Comparison of ENCODE assay signal across 8 mouse cellular contexts in genomic region chr1:74332930-74333329, GRCm38 (mm10). TPM values are rescaled to one million over a fixed set of nuclear protein-coding genes. Genes with fewer than 3 reads are reported as not detected.
DNase-seq lines count a peak whose midpoint lies in the region; TF ChIP-seq lines count a peak whose summit lies in the region.

No protein-coding gene starts in this region.

- H3K9ac ChIP-seq in liver, adult 2 months (ENCODE audit: low read depth, low read length): peak overlapping the region; percentile 82

- no peaks in the 10 kb centered on the region for H3K27me3 ChIP-seq in liver, adult 2 months (ENCODE audit: control insufficient read depth, insufficient read depth, low read length)
- no peaks in the 10 kb centered on the region for H3K27me3 ChIP-seq in hindbrain, embryonic 10.5 days (ENCODE audit: insufficient read depth, poor library complexity, severe bottlenecking)

- peak; percentile 74 for DNase-seq in liver, adult 2 months (ENCODE audit: extremely low read depth, low read depth, low spot score)
- no peak for DNase-seq in liver
- no peak for DNase-seq in hindbrain, embryonic 10.5 days (ENCODE audit: low spot score)
- DNase-seq in ovary, postnatal 10 days (ENCODE audit: low spot score): no peak
- no peak for DNase-seq in thymus, postnatal 10 days (ENCODE audit: low spot score in 2 of 2)
- no peak for DNase-seq in lung, postnatal 10 days

- H3K79me2 ChIP-seq in liver, adult 2 months (ENCODE audit: control insufficient read depth, insufficient read depth, low read length): peaks cover 13% of the 10 kb centered on the region; the same call in 1 of the 2 replicates
- no peaks in the 10 kb centered on the region for H3K79me2 ChIP-seq in macrophage (ENCODE audit: inconsistent target)

- 3% methylated on average over 9 of the region's 9 CpGs for WGBS in liver, adult 2 months
- 6% methylated on average over 9 of the region's 9 CpGs for WGBS in hindbrain, embryonic 10.5 days
- 27% methylated on average over 9 of the region's 9 CpGs for WGBS in macrophage (ENCODE audit: missing documents)

- peak overlapping the region; percentile 80 for H3K27ac ChIP-seq in liver, adult 2 months (replicated peaks; ENCODE audit: insufficient read depth, low read depth, low read length)
- peak overlapping the region; percentile 60 for H3K27ac ChIP-seq in cortical plate, adult 2 months (ENCODE audit: insufficient read depth, low read length)
- H3K27ac ChIP-seq in hindbrain, embryonic 10.5 days: peak overlapping the region; percentile 86
- H3K27ac ChIP-seq in macrophage: no peak overlapping the region

- peaks cover 30% of the 10 kb centered on the region for H3K4me1 ChIP-seq in liver, adult 2 months (ENCODE audit: control insufficient read depth, insufficient read depth, low read length)
- peaks cover 5% of the 10 kb centered on the region; the same call in 1 of the 2 replicates for H3K4me1 ChIP-seq in cortical plate, adult 2 months (ENCODE audit: control insufficient read depth, insufficient read depth, low read length)
- H3K4me1 ChIP-seq in hindbrain, embryonic 10.5 days (replicated peaks): peaks cover 40% of the 10 kb centered on the region

- no peaks in the 10 kb centered on the region for H3K9me3 ChIP-seq in hindbrain, embryonic 10.5 days

- TF ChIP-seq POLR2A in liver, adult 2 months (IDR thresholded peaks at IDR 0.05; ENCODE audit: extremely low read depth, insufficient read depth, low read length): no peak
- TF ChIP-seq POLR2A in cortical plate, adult 2 months (IDR thresholded peaks at IDR 0.05; ENCODE audit: extremely low read depth, insufficient read depth, low read length): no peak

- no peak for TF ChIP-seq CTCF in liver, adult 2 months (IDR thresholded peaks at IDR 0.05; ENCODE audit: low read depth, low read length)
- no peak for TF ChIP-seq CTCF in cortical plate, adult 2 months (IDR thresholded peaks at IDR 0.05; ENCODE audit: extremely low read depth, insufficient read depth, low read length)

- peak overlapping the region; percentile 85 for H3K4me3 ChIP-seq in liver, adult 2 months (ENCODE audit: insufficient read depth, low read depth, low read length)
- peak overlapping the region; percentile 57 for H3K4me3 ChIP-seq in cortical plate, adult 2 months (ENCODE audit: insufficient read depth, low read length)
- H3K4me3 ChIP-seq in hindbrain, embryonic 10.5 days: peak overlapping the region; percentile 65
- H3K4me3 ChIP-seq in macrophage (ENCODE audit: inconsistent target): peak overlapping the region; percentile 31; the same call in 1 of the 2 replicates

- H3K36me3 ChIP-seq in liver, adult 2 months (ENCODE audit: control insufficient read depth, insufficient read depth, low read length): no peaks in the 10 kb centered on the region
- H3K36me3 ChIP-seq in hindbrain, embryonic 10.5 days: peaks cover 8% of the 10 kb centered on the region; the same call in 1 of the 2 replicates
- H3K36me3 ChIP-seq in macrophage (ENCODE audit: inconsistent target): no peaks in the 10 kb centered on the region

RNA-seq across cellular contexts. Expression of gene Tmbim1, which starts 27.5 kb away (rescaled TPM):
- total RNA-seq in liver, adult 2 months (2014; rRNA removed): 26.1 and 31.5 TPM in 2 replicates
- polyA plus RNA-seq in liver, adult 2 months (2012; rRNA removed): 89.8 and 101 TPM in 2 replicates
- 35.5 and 46.0 TPM in 2 replicates for polyA plus RNA-seq in cortical plate, adult 2 months (2012; rRNA removed)
- 11.6 and 12.6 TPM in 2 replicates for polyA plus RNA-seq in hindbrain, embryonic 10.5 days (2016; fragmentation: Nextera tagmentation; extraction: Ambion mirVana)
- 100 to 1,000 TPM in 4 of 26 experiments, 10 to 100 TPM in 22; 17.8 to 135 (median 35.5) TPM for total RNA-seq in macrophage (2018; cell fraction: chromatin; rRNA removed)
- 10 to 100 TPM; 25.9 to 77.3 (median 42.7) TPM for total RNA-seq in macrophage (2018; cell fraction: cytosol; rRNA removed)
- 100 to 1,000 TPM in 2 of 26 experiments, 10 to 100 TPM in 24; 22.2 to 128 (median 38.8) TPM for total RNA-seq in macrophage (2018; cell fraction: nucleus; rRNA removed)
- 46.8 to 61.2 TPM (median 52.2 TPM) in 3 replicates for polyA plus RNA-seq in macrophage (2018)

RNA-seq across cellular contexts. Expression of gene Catip, which starts 29.0 kb away (rescaled TPM):
- 0.09 TPM in 1 of 2 replicates, not detected in the other for total RNA-seq in liver, adult 2 months (2014; rRNA removed)
- 0.09 TPM in 1 of 2 replicates, not detected in the other for polyA plus RNA-seq in liver, adult 2 months (2012; rRNA removed)
- 4.6 and 5.1 TPM in 2 replicates for polyA plus RNA-seq in cortical plate, adult 2 months (2012; rRNA removed)
- polyA plus RNA-seq in hindbrain, embryonic 10.5 days (2016; fragmentation: Nextera tagmentation; extraction: Ambion mirVana): 0.37 and 1.4 TPM in 2 replicates
- 1 to 10 TPM in 1 of 26 experiments, under 1 TPM in 6, not detected in 19; 0.31 to 1.3 (median 0.81) TPM for total RNA-seq in macrophage (2018; cell fraction: chromatin; rRNA removed)
- total RNA-seq in macrophage (2018; cell fraction: cytosol; rRNA removed): under 1 TPM; 0.03 to 0.68 (median 0.14) TPM
- total RNA-seq in macrophage (2018; cell fraction: nucleus; rRNA removed): 1 to 10 TPM in 6 of 26 experiments, under 1 TPM in 12, not detected in 8; 0.29 to 1.7 (median 0.84) TPM
- 0.19 to 0.80 TPM (median 0.30 TPM) in 3 replicates for polyA plus RNA-seq in macrophage (2018)

RNA-seq across cellular contexts. Expression of gene Slc11a1, which starts 42.1 kb away (rescaled TPM):
- total RNA-seq in liver, adult 2 months (2014; rRNA removed): 17.5 and 23.4 TPM in 2 replicates
- polyA plus RNA-seq in liver, adult 2 months (2012; rRNA removed): 10.8 and 21.4 TPM in 2 replicates
- 7.6 and 8.9 TPM in 2 replicates for polyA plus RNA-seq in cortical plate, adult 2 months (2012; rRNA removed)
- polyA plus RNA-seq in hindbrain, embryonic 10.5 days (2016; fragmentation: Nextera tagmentation; extraction: Ambion mirVana): 1.8 and 3.0 TPM in 2 replicates
- 100 to 1,000 TPM in 25 of 26 experiments, 10 to 100 TPM in 1; 65.4 to 694 (median 454) TPM for total RNA-seq in macrophage (2018; cell fraction: chromatin; rRNA removed)
- total RNA-seq in macrophage (2018; cell fraction: cytosol; rRNA removed): 100 to 1,000 TPM; 292 to 674 (median 440) TPM
- total RNA-seq in macrophage (2018; cell fraction: nucleus; rRNA removed): 100 to 1,000 TPM; 115 to 958 (median 476) TPM
- polyA plus RNA-seq in macrophage (2018): 377 to 467 TPM (median 435 TPM) in 3 replicates

RNA-seq across cellular contexts. Expression of gene Pnkd, which starts 48.2 kb away (rescaled TPM):
- 28.0 and 34.4 TPM in 2 replicates for total RNA-seq in liver, adult 2 months (2014; rRNA removed)
- 130 and 138 TPM in 2 replicates for polyA plus RNA-seq in liver, adult 2 months (2012; rRNA removed)
- polyA plus RNA-seq in cortical plate, adult 2 months (2012; rRNA removed): 127 and 138 TPM in 2 replicates
- 111 and 120 TPM in 2 replicates for polyA plus RNA-seq in hindbrain, embryonic 10.5 days (2016; fragmentation: Nextera tagmentation; extraction: Ambion mirVana)
- total RNA-seq in macrophage (2018; cell fraction: chromatin; rRNA removed): 10 to 100 TPM in 15 of 26 experiments, 1 to 10 TPM in 11; 2.3 to 31.8 (median 11.8) TPM
- total RNA-seq in macrophage (2018; cell fraction: cytosol; rRNA removed): 10 to 100 TPM; 25.9 to 46.8 (median 36.7) TPM
- total RNA-seq in macrophage (2018; cell fraction: nucleus; rRNA removed): 10 to 100 TPM in 14 of 26 experiments, 1 to 10 TPM in 12; 4.5 to 23.2 (median 10.1) TPM
- polyA plus RNA-seq in macrophage (2018): 20.6 to 40.9 TPM (median 36.6 TPM) in 3 replicates

RNA-seq across cellular contexts. Expression of gene Aamp, which starts 48.4 kb away (rescaled TPM):
- total RNA-seq in liver, adult 2 months (2014; rRNA removed): 112 and 115 TPM in 2 replicates
- 156 TPM in 2 replicates for polyA plus RNA-seq in liver, adult 2 months (2012; rRNA removed)
- 172 and 173 TPM in 2 replicates for polyA plus RNA-seq in cortical plate, adult 2 months (2012; rRNA removed)
- 238 and 248 TPM in 2 replicates for polyA plus RNA-seq in hindbrain, embryonic 10.5 days (2016; fragmentation: Nextera tagmentation; extraction: Ambion mirVana)
- total RNA-seq in macrophage (2018; cell fraction: chromatin; rRNA removed): 100 to 1,000 TPM in 15 of 26 experiments, 10 to 100 TPM in 11; 59.6 to 168 (median 103) TPM
- 100 to 1,000 TPM in 14 of 26 experiments, 10 to 100 TPM in 12; 71.7 to 130 (median 108) TPM for total RNA-seq in macrophage (2018; cell fraction: cytosol; rRNA removed)
- 100 to 1,000 TPM in 6 of 26 experiments, 10 to 100 TPM in 20; 63.0 to 123 (median 93.6) TPM for total RNA-seq in macrophage (2018; cell fraction: nucleus; rRNA removed)
- 115 to 127 TPM (median 119 TPM) in 3 replicates for polyA plus RNA-seq in macrophage (2018)

Comparison
In these comparisons a context has a peak if more than half of its experiments do, and no peak if none do; other contexts are left out.
1. H3K4me3 ChIP-seq: peak in every context shown above with its lines; median percentile 85 in liver, adult 2 months; 65 in hindbrain, embryonic 10.5 days; 57 in cortical plate, adult 2 months; 31 in macrophage.
2. RNA of gene Slc11a1, which starts 42.1 kb away (polyA plus RNA-seq): 377 to 467 TPM in macrophage; 10.8 to 21.4 TPM in liver, adult 2 months, 7.6 to 8.9 TPM in cortical plate, adult 2 months and 1.8 to 3.0 TPM in hindbrain, embryonic 10.5 days; every median in the first group is over 10 times any median in the second.